Comparison of ENCODE assay signal across 13 mouse cellular contexts in genomic region chr7:122930494-122930893, GRCm38 (mm10). TPM values are rescaled to one million over a fixed set of nuclear protein-coding genes. Genes with fewer than 3 reads are reported as not detected.
DNase-seq lines count a peak whose midpoint lies in the region.
"Had no signal": no experiment of that assay in that cellular context is flagged by ENCODE, and none has a peak within 500 bp of the region (broad histone marks: within the 10 kb centered on the region; RNA-seq: fewer than 3 reads in every experiment).

No protein-coding gene starts in this region.

- peak; percentile 15 to 37 for DNase-seq in frontal cortex, adult 2 months (ENCODE audit: extremely low spot score in 1 of 2, low spot score in 1 of 2)
- DNase-seq in frontal cortex, postnatal 10 days (ENCODE audit: low spot score in 2 of 2): no peak
- peak; percentile 12 for DNase-seq in layer of hippocampus, adult 9-11 months
- DNase-seq in layer of hippocampus, postnatal 36 days: no peak
- peak; percentile 6 for DNase-seq in NIH3T3 (ENCODE audit: low read depth)
- DNase-seq in heart, postnatal 25 days (ENCODE audit: low spot score): peak; percentile 23
- no peak for DNase-seq in cerebellum, postnatal 36 days
- no peak for DNase-seq in cerebellum, postnatal 4 days (ENCODE audit: low spot score in 2 of 2)
- DNase-seq: cerebellum, adult 18-20 months; left cerebral cortex, postnatal 4 days; liver, embryonic 13.5 days; right cerebral cortex, postnatal 25 days; thymus, adult 18-20 months had no signal

- intact Hi-C loops in heart, postnatal 25 days (cut with DNase I): no loop called here

RNA-seq across cellular contexts. Expression of gene Rbbp6, which starts 35.0 kb away (rescaled TPM):
- polyA plus RNA-seq in frontal cortex, adult 2 months (2012; rRNA removed): 64.3 and 65.6 TPM in 2 replicates
- total RNA-seq in layer of hippocampus, postnatal 36 days (2021): 10 to 100 TPM; 71.6 to 75.1 TPM
- total RNA-seq in heart, postnatal 25 days (2021): 10 to 100 TPM; 24.9 to 35.3 TPM

Comparison
In these comparisons a context has a peak if more than half of its experiments do, and no peak if none do; other contexts are left out.
1. DNase-seq: peak in frontal cortex, adult 2 months (2 of 2), layer of hippocampus, adult 9-11 months (single experiment), NIH3T3 (single experiment) and heart, postnatal 25 days (single experiment); none in frontal cortex, postnatal 10 days (0 of 2), layer of hippocampus, postnatal 36 days (0 of 2), cerebellum, postnatal 36 days (0 of 2) and cerebellum, postnatal 4 days (0 of 2).